Mouse (Mus musculus) G1E (cell line): Measurements from ENCODE around the gene Itgae.

Source experiments
- CTCF ChIP-seq: IDR thresholded peaks from 2 replicates; pipeline ENCODE4 v1.5.1; 2012; ENCODE audit warnings: low read depth, low read length, inconsistent platforms, mixed read lengths
- POLR2AphosphoS5 ChIP-seq: IDR thresholded peaks from 2 replicates; pipeline ENCODE4 v1.6.1; 2012; ENCODE audit warnings: low read depth, low read length, inconsistent platforms; ENCODE audit not compliant: insufficient replicate concordance
- TAL1 ChIP-seq: conservative IDR thresholded peaks from 2 replicates; pipeline ENCODE4 v1.6.1; 2012; ENCODE audit warnings: low read depth, low read length, inconsistent platforms, mixed read lengths

GRCm38 (mm10) chr11:73168071-73168470, 77.7 kb downstream of the Itgae start:
- TF ChIP-seq CTCF (no peak), POLR2AphosphoS5 (no peak), TAL1 (no peak)
